8 mouse cellular contexts compared by ENCODE assay signal in the genomic region with DNA sequence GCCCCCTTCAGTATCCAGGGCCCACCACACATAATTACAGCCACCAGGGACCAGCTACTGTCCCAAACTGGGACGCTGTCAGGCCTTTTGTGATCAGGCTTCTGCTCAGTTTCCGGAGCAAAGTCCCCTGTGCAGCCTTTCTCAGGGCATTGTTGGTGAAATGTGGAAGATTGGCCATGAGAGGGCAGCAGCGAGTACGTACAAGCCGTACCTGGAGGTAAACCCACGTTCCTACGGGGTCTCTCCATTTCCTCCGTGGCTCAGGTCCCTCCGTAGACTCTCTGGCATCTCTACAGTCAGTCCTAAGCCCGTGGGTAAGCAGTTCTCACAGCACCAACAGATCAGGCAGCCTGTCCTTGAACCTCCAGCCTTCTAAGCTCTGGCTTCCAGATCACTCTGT. TPM values are rescaled to one million over a fixed set of nuclear protein-coding genes. Genes with fewer than 3 reads are reported as not detected.
DNase-seq lines count a peak whose midpoint lies in the region; ATAC-seq lines count a peak whose summit lies in the region.

No protein-coding gene starts in this region.

- no peaks in the 10 kb centered on the region for H3K9me3 ChIP-seq in heart, embryonic 10.5 days

- DNase-seq in 416B (ENCODE audit: low read depth) (peak; percentile 67), ES-CJ7 (ENCODE audit: low read depth, low spot score) (peak; percentile 85)
- DNase-seq in heart, embryonic 10.5 days (ENCODE audit: low spot score): peak; percentile 86
- DNase-seq in kidney, postnatal 10 days: peak; percentile 80
- DNase-seq in lung, adult 18-20 months: peak; percentile 20 to 48
- DNase-seq in retina, embryonic 14.5 days (ENCODE audit: low spot score): peak; percentile 89

- H3K4me1 ChIP-seq in heart, embryonic 10.5 days: peaks cover 42% of the 10 kb centered on the region

- ATAC-seq in common myeloid progenitor, adult 5-6 weeks (replicated peaks; ENCODE audit: low read depth, poor library complexity, severe bottlenecking): peak; percentile 77
- ATAC-seq in erythroid progenitor cell, adult 5-6 weeks (replicated peaks; ENCODE audit: low FRiP score, poor library complexity, severe bottlenecking): no peak

- no peaks in the 10 kb centered on the region for H3K36me3 ChIP-seq in heart, embryonic 10.5 days

- peaks cover 46% of the 10 kb centered on the region for H3K27me3 ChIP-seq in heart, embryonic 10.5 days (ENCODE audit: insufficient read depth, poor library complexity, severe bottlenecking)

- peak overlapping the region; percentile 30; the same call in 1 of the 2 replicates for H3K27ac ChIP-seq in heart, embryonic 10.5 days

- 3% methylated on average over 10 of the region's 10 CpGs for WGBS in heart, embryonic 10.5 days

- H3K4me3 ChIP-seq in heart, embryonic 10.5 days: no peak overlapping the region; the same call in 1 of the 2 replicates

RNA-seq across cellular contexts. Expression of gene Cryba4, which starts 37.9 kb away (rescaled TPM):
- not detected in 2 replicates for total RNA-seq in common myeloid progenitor, adult 5-6 weeks (2017)
- polyA plus RNA-seq in heart, embryonic 10.5 days (2016; fragmentation: Nextera tagmentation; extraction: Ambion mirVana): 0.20 TPM in 1 of 2 replicates, not detected in the other
- total RNA-seq in erythroid progenitor cell, adult 5-6 weeks (2015; ENCODE audit: low replicate concordance): not detected in 2 replicates
- not detected in 2 replicates for total RNA-seq in erythroid progenitor cell, adult 5-6 weeks (2017; ENCODE audit: low replicate concordance)

RNA-seq across cellular contexts. Expression of gene Crybb1, which starts 41.2 kb away (rescaled TPM):
- total RNA-seq in common myeloid progenitor, adult 5-6 weeks (2017): not detected in 2 replicates
- not detected in 2 replicates for polyA plus RNA-seq in heart, embryonic 10.5 days (2016; fragmentation: Nextera tagmentation; extraction: Ambion mirVana)
- total RNA-seq in erythroid progenitor cell, adult 5-6 weeks (2015; ENCODE audit: low replicate concordance): not detected in 2 replicates
- not detected in 2 replicates for total RNA-seq in erythroid progenitor cell, adult 5-6 weeks (2017; ENCODE audit: low replicate concordance)

Comparison
In these comparisons a context has a peak if more than half of its experiments do, and no peak if none do; other contexts are left out.
1. DNase-seq: peak in every context shown above with its lines; median percentile 89 in retina, embryonic 14.5 days; 86 in heart, embryonic 10.5 days; 85 in ES-CJ7; 80 in kidney, postnatal 10 days; 67 in 416B; 34 in lung, adult 18-20 months.